Mouse (Mus musculus) intestine, embryonic 15.5 days (tissue): Measurements from ENCODE around the gene Siae. TPM values are rescaled to one million over a fixed set of nuclear protein-coding genes. Genes with fewer than 3 reads are reported as not detected.
A peak's percentile ranks its signal among the peaks of the same experiment; 100 is the strongest.

Experiments
- ATAC-seq: fragments of 200-750 bp; cut with Nextera tagmentation; 2 replicates; pipeline ENCODE4 v1.8.0; 2017; ENCODE audit warnings: moderate TSS enrichment, moderate library complexity
- H3K27ac ChIP-seq: fragments of 300-500 bp; sonication (generic); 2 replicates; pipeline ENCODE4 v1.5.1; 2015; ENCODE audit warnings: mild to moderate bottlenecking, inconsistent platforms
- H3K27me3 ChIP-seq: fragments of 300-500 bp; sonication (generic); replicated peaks from 2 replicates; pipeline ENCODE4 v1.6.1; 2015; ENCODE audit warnings: inconsistent platforms
- H3K36me3 ChIP-seq: fragments of 300-500 bp; sonication (generic); 2 replicates; pipeline ENCODE4 v1.6.1; 2015; ENCODE audit warnings: inconsistent platforms
- H3K4me1 ChIP-seq: fragments of 300-500 bp; sonication (generic); replicated peaks from 2 replicates; pipeline ENCODE4 v1.6.1; 2015; ENCODE audit warnings: inconsistent platforms
- H3K4me2 ChIP-seq: fragments of 300-500 bp; sonication (generic); replicated peaks from 2 replicates; pipeline ENCODE4 v1.6.1; 2015; ENCODE audit warnings: mild to moderate bottlenecking, inconsistent platforms
- H3K4me3 ChIP-seq: fragments of 300-500 bp; sonication (generic); replicated peaks from 2 replicates; pipeline ENCODE4 v1.5.1; 2015; ENCODE audit warnings: inconsistent platforms
- H3K9ac ChIP-seq: fragments of 300-500 bp; sonication (generic); 2 replicates; pipeline ENCODE4 v1.6.1; 2015; ENCODE audit warnings: inconsistent platforms
- H3K9me3 ChIP-seq: fragments of 300-500 bp; sonication (generic); 2 replicates; pipeline ENCODE4 v1.6.1; 2016; ENCODE audit warnings: inconsistent platforms
- WGBS: fragments of 180-500 bp; shearing (Covaris S2); methylation state at CpG from one replicate; pipeline ENCODE4 v1.1.7; 2015; 5-methylcytosine and 5-hydroxymethylcytosine counted together
- polyA plus RNA-seq: library from polyadenylated mRNA; unstranded; fragments of >200 nt; fragmentation: Nextera tagmentation; extraction: Ambion mirVana; gene quantifications from 2 replicates; pipeline ENCODE4 v1.2.1, GENCODE M21; 2015

Gene Siae
- polyA plus RNA-seq, 1 experiment from 2014 or later, result 14.5 TPM

- Histone ChIP-seq H3K9ac (no peak overlapping the region), H3K9me3 (no peaks in the 10 kb centered on the region), H3K36me3 (no peaks in the 10 kb centered on the region), H3K27ac (no peak overlapping the region), H3K4me2 (no peak overlapping the region), H3K4me3 (no peak overlapping the region), H3K4me1 (peaks cover 7% of the 10 kb centered on the region; the same call in 1 of the 2 replicates), H3K27me3 (no peaks in the 10 kb centered on the region; the same call in 1 of the 2 replicates)
- ATAC-seq, result no peak
- WGBS, result 38% methylated on average over 1 of the region's 1 CpGs
Observed at GRCm38 (mm10) chr9:37563805-37564204, 8.3 kb downstream of the Siae start.

GRCm38 (mm10) chr9:37567019-37567418 is 11.5 kb downstream of the Siae start:
- no peak overlapping the region for H3K9ac ChIP-seq
- H3K9me3 ChIP-seq, result no peaks in the 10 kb centered on the region
- H3K27ac ChIP-seq, result no peak overlapping the region
- no peaks in the 10 kb centered on the region for H3K36me3 ChIP-seq
- no peak overlapping the region for H3K4me3 ChIP-seq
- peaks cover 7% of the 10 kb centered on the region; the same call in 1 of the 2 replicates for H3K4me1 ChIP-seq
- no peak for ATAC-seq
- no peak overlapping the region for H3K4me2 ChIP-seq
- WGBS, result 92% methylated on average over 2 of the region's 2 CpGs
- no peaks in the 10 kb centered on the region; the same call in 1 of the 2 replicates for H3K27me3 ChIP-seq

GRCm38 (mm10) chr9:37567454-37567853 is 12.0 kb downstream of the Siae start:
- no peak overlapping the region for H3K27ac ChIP-seq
- ATAC-seq, result no peak
- no peaks in the 10 kb centered on the region for H3K36me3 ChIP-seq
- WGBS, result 50% methylated on average over 5 of the region's 5 CpGs
- no peak overlapping the region for H3K4me3 ChIP-seq
- no peaks in the 10 kb centered on the region for H3K9me3 ChIP-seq
- no peak overlapping the region for H3K4me2 ChIP-seq
- H3K27me3 ChIP-seq, result no peaks in the 10 kb centered on the region; the same call in 1 of the 2 replicates
- peaks cover 7% of the 10 kb centered on the region; the same call in 1 of the 2 replicates for H3K4me1 ChIP-seq
- H3K9ac ChIP-seq, result 0 out of 2 replicates have a peak overlapping the region, but pooled peaks have one; percentile 10

GRCm38 (mm10) chr9:37567892-37568604 is 12.6 kb downstream of the Siae start:
- no peak overlapping the region for H3K27ac ChIP-seq
- H3K9me3 ChIP-seq, result no peaks in the 10 kb centered on the region
- peaks cover 7% of the 10 kb centered on the region; the same call in 1 of the 2 replicates for H3K4me1 ChIP-seq
- no peaks in the 10 kb centered on the region for H3K36me3 ChIP-seq
- 0 out of 2 replicates have a peak overlapping the region, but pooled peaks have one; percentile 10 for H3K9ac ChIP-seq
- WGBS, result 26% methylated on average over 15 of the region's 15 CpGs
- peak overlapping the region; percentile 36 for H3K4me2 ChIP-seq
- ATAC-seq, result peak; percentile 48
- H3K4me3 ChIP-seq, result no peak overlapping the region
- no peaks in the 10 kb centered on the region; the same call in 1 of the 2 replicates for H3K27me3 ChIP-seq

GRCm38 (mm10) chr9:37568605-37569214 is 13.2 kb downstream of the Siae start:
- ATAC-seq, result peak; percentile 84
- H3K36me3 ChIP-seq, result no peaks in the 10 kb centered on the region
- no peak overlapping the region for H3K4me3 ChIP-seq
- H3K4me2 ChIP-seq, result peak overlapping the region; percentile 36; the same call in 1 of the 2 replicates
- 39% methylated on average over 4 of the region's 4 CpGs for WGBS
- no peak overlapping the region for H3K27ac ChIP-seq
- H3K4me1 ChIP-seq, result peaks cover 7% of the 10 kb centered on the region; the same call in 1 of the 2 replicates
- H3K9ac ChIP-seq, result no peak overlapping the region
- no peaks in the 10 kb centered on the region; the same call in 1 of the 2 replicates for H3K27me3 ChIP-seq
- H3K9me3 ChIP-seq, result no peaks in the 10 kb centered on the region

- no peak overlapping the region for H3K4me2 ChIP-seq
- H3K9ac ChIP-seq, result no peak overlapping the region
- no peak overlapping the region for H3K27ac ChIP-seq
- H3K9me3 ChIP-seq, result no peaks in the 10 kb centered on the region
- H3K27me3 ChIP-seq, result no peaks in the 10 kb centered on the region; the same call in 1 of the 2 replicates
- no peaks in the 10 kb centered on the region for H3K36me3 ChIP-seq
- 58% methylated on average over 2 of the region's 2 CpGs for WGBS
- ATAC-seq, result peak; percentile 80
- no peak overlapping the region for H3K4me3 ChIP-seq
- peaks cover 7% of the 10 kb centered on the region; the same call in 1 of the 2 replicates for H3K4me1 ChIP-seq
Observed at GRCm38 (mm10) chr9:37569231-37569835, 13.8 kb downstream of the Siae start.

GRCm38 (mm10) chr9:37572204-37572876 is 16.8 kb downstream of the Siae start:
- ATAC-seq, result no peak
- H3K27ac ChIP-seq, result no peak overlapping the region

GRCm38 (mm10) chr9:37576436-37576930 is 21.0 kb downstream of the Siae start:
- Histone ChIP-seq H3K27ac (no peak overlapping the region), H3K4me3 (no peak overlapping the region), H3K4me2 (no peak overlapping the region), H3K36me3 (no peaks in the 10 kb centered on the region), H3K9me3 (no peaks in the 10 kb centered on the region), H3K4me1 (no peaks in the 10 kb centered on the region), H3K27me3 (no peaks in the 10 kb centered on the region), H3K9ac (no peak overlapping the region)
- WGBS, result 37% methylated on average over 14 of the region's 14 CpGs
- no peak; the same call in 1 of the 2 replicates for ATAC-seq

More at GRCm38 (mm10) chr9:37572204-37572876, 16.8 kb downstream of the Siae start:
- H3K4me1 ChIP-seq, result peaks cover 7% of the 10 kb centered on the region; the same call in 1 of the 2 replicates
- no peak overlapping the region for H3K9ac ChIP-seq
- H3K36me3 ChIP-seq, result no peaks in the 10 kb centered on the region
- H3K27me3 ChIP-seq, result no peaks in the 10 kb centered on the region; the same call in 1 of the 2 replicates
- no peak overlapping the region for H3K4me2 ChIP-seq
- H3K4me3 ChIP-seq, result no peak overlapping the region
- H3K9me3 ChIP-seq, result no peaks in the 10 kb centered on the region
- 51% methylated on average over 3 of the region's 3 CpGs for WGBS

- ATAC-seq, result no peak
- 82% methylated on average over 5 of the region's 5 CpGs for WGBS
- no peak overlapping the region for H3K4me3 ChIP-seq
Observed at GRCm38 (mm10) chr9:37583594-37583993, 28.1 kb downstream of the Siae start.

GRCm38 (mm10) chr9:37586718-37587117 is 31.2 kb downstream of the Siae start:
- ATAC-seq, result no peak
- H3K9ac ChIP-seq, result no peak overlapping the region
- H3K4me2 ChIP-seq, result no peak overlapping the region
- H3K27me3 ChIP-seq, result no peaks in the 10 kb centered on the region
- no peak overlapping the region for H3K27ac ChIP-seq
- no peak overlapping the region for H3K4me3 ChIP-seq
- no peaks in the 10 kb centered on the region for H3K36me3 ChIP-seq
- H3K4me1 ChIP-seq, result no peaks in the 10 kb centered on the region
- no peaks in the 10 kb centered on the region for H3K9me3 ChIP-seq
- 73% methylated on average over 4 of the region's 4 CpGs for WGBS

More at GRCm38 (mm10) chr9:37583594-37583993, 28.1 kb downstream of the Siae start:
- Histone ChIP-seq H3K27ac (no peak overlapping the region), H3K9ac (no peak overlapping the region), H3K27me3 (no peaks in the 10 kb centered on the region), H3K36me3 (no peaks in the 10 kb centered on the region), H3K4me1 (no peaks in the 10 kb centered on the region), H3K4me2 (no peak overlapping the region), H3K9me3 (no peaks in the 10 kb centered on the region)

GRCm38 (mm10) chr9:37590381-37590780 is 34.9 kb downstream of the Siae start:
- Histone ChIP-seq H3K36me3 (no peaks in the 10 kb centered on the region), H3K4me3 (no peak overlapping the region), H3K27me3 (no peaks in the 10 kb centered on the region), H3K4me2 (no peak overlapping the region), H3K27ac (no peak overlapping the region), H3K9me3 (no peaks in the 10 kb centered on the region), H3K4me1 (no peaks in the 10 kb centered on the region), H3K9ac (no peak overlapping the region)
- no peak for ATAC-seq
- WGBS, result 81% methylated on average over 4 of the region's 4 CpGs
